9 mouse cellular contexts compared by ENCODE assay signal in genomic region chr15:32432927-32433832, GRCm38 (mm10).
DNase-seq lines count a peak whose midpoint lies in the region; ATAC-seq and TF ChIP-seq lines count a peak whose summit lies in the region.
"Had no signal": no experiment of that assay in that cellular context is flagged by ENCODE, and none has a peak within 500 bp of the region (broad histone marks: within the 10 kb centered on the region; RNA-seq: fewer than 3 reads in every experiment).

No protein-coding gene starts in this region.

- H3K4me1 ChIP-seq in kidney, postnatal 0 days (replicated peaks; ENCODE audit: insufficient read depth, low read length): no peaks in the 10 kb centered on the region
- peaks cover 14% of the 10 kb centered on the region for H3K4me1 ChIP-seq in forebrain, embryonic 15.5 days
- H3K4me1 ChIP-seq in liver, embryonic 12.5 days: no peaks in the 10 kb centered on the region

- ATAC-seq in kidney, postnatal 0 days (replicated peaks; ENCODE audit: low FRiP score, low read depth): no peak
- peak; percentile 31; the same call in 1 of the 2 replicates for ATAC-seq in forebrain, embryonic 15.5 days (replicated peaks)
- no peak for ATAC-seq in liver, embryonic 12.5 days

- H3K27me3 ChIP-seq in kidney, postnatal 0 days (ENCODE audit: insufficient read depth, low read length): no peaks in the 10 kb centered on the region
- no peaks in the 10 kb centered on the region for H3K27me3 ChIP-seq in forebrain, embryonic 15.5 days
- H3K27me3 ChIP-seq in liver, embryonic 12.5 days (replicated peaks): no peaks in the 10 kb centered on the region

- H3K27ac ChIP-seq in kidney, postnatal 0 days: no peak overlapping the region
- no peak overlapping the region for H3K27ac ChIP-seq in forebrain, embryonic 15.5 days (replicated peaks)
- no peak overlapping the region for H3K27ac ChIP-seq in liver, embryonic 12.5 days

- no peaks in the 10 kb centered on the region for H3K9me3 ChIP-seq in kidney, postnatal 0 days (replicated peaks; ENCODE audit: low read length)
- no peaks in the 10 kb centered on the region for H3K9me3 ChIP-seq in forebrain, embryonic 15.5 days
- no peaks in the 10 kb centered on the region for H3K9me3 ChIP-seq in liver, embryonic 12.5 days (replicated peaks)

- H3K4me3 ChIP-seq in kidney, postnatal 0 days (replicated peaks; ENCODE audit: low read depth, low read length): no peak overlapping the region
- H3K4me3 ChIP-seq in forebrain, embryonic 15.5 days: no peak overlapping the region
- no peak overlapping the region for H3K4me3 ChIP-seq in liver, embryonic 12.5 days

- H3K4me2 ChIP-seq in kidney, postnatal 0 days (ENCODE audit: low read length): no peak overlapping the region
- no peak overlapping the region for H3K4me2 ChIP-seq in forebrain, embryonic 15.5 days (replicated peaks)
- no peak overlapping the region for H3K4me2 ChIP-seq in liver, embryonic 12.5 days

- WGBS in kidney, postnatal 0 days: 47% methylated on average over 13 of the region's 13 CpGs
- 64% methylated on average over 13 of the region's 13 CpGs for WGBS in forebrain, embryonic 15.5 days
- WGBS in liver, embryonic 12.5 days (ENCODE audit: insufficient replicate concordance): 66% methylated on average over 13 of the region's 13 CpGs

- TF ChIP-seq CTCF in kidney, postnatal 0 days (IDR thresholded peaks at IDR 0.05; ENCODE audit: low read depth): no peak

- peak; percentile 10 for DNase-seq in kidney, postnatal 0 days (ENCODE audit: low spot score)
- DNase-seq in kidney, adult 11 months: no peak
- peak; percentile 44 for DNase-seq in embryo, embryonic 10 days (ENCODE audit: low spot score)
- peak; percentile 29 to 62 for DNase-seq in left cerebral cortex, postnatal 36 days (ENCODE audit: low spot score in 2 of 2)
- DNase-seq in adrenal gland, postnatal 36 days: no peak
- no peak for DNase-seq in ovary, postnatal 10 days (ENCODE audit: low spot score)
- DNase-seq: cerebellum, adult 11 months had no signal

- no peaks in the 10 kb centered on the region for H3K36me3 ChIP-seq in kidney, postnatal 0 days (ENCODE audit: insufficient read depth, low read length)
- H3K36me3 ChIP-seq in forebrain, embryonic 15.5 days: no peaks in the 10 kb centered on the region
- no peaks in the 10 kb centered on the region for H3K36me3 ChIP-seq in liver, embryonic 12.5 days

- no peak overlapping the region for H3K9ac ChIP-seq in kidney, postnatal 0 days (ENCODE audit: low read depth, low read length)
- H3K9ac ChIP-seq in forebrain, embryonic 15.5 days (replicated peaks): no peak overlapping the region
- H3K9ac ChIP-seq in liver, embryonic 12.5 days: no peak overlapping the region

- intact Hi-C loops in left cerebral cortex, postnatal 36 days (cut with DNase I): loop anchor here (10.0 kb wide), 2 partner anchors 292 to 428 kb away; no protein-coding TSS in a partner anchor

Comparison
In these comparisons a context has a peak if more than half of its experiments do, and no peak if none do; other contexts are left out.
1. DNase-seq: peak in kidney, postnatal 0 days (single experiment), embryo, embryonic 10 days (single experiment) and left cerebral cortex, postnatal 36 days (2 of 2); none in kidney, adult 11 months (single experiment), adrenal gland, postnatal 36 days (0 of 2) and ovary, postnatal 10 days (single experiment).